Mouse (Mus musculus) forebrain, embryonic 15.5 days (tissue): ENCODE measurements around the gene Lbx2. TPM values are rescaled to one million over a fixed set of nuclear protein-coding genes. Genes with fewer than 3 reads are reported as not detected.

ENCODE experiments used
- ATAC-seq: fragments of 200-750 bp; cut with Nextera tagmentation; replicated peaks from 2 replicates; pipeline ENCODE4 v1.8.0; 2017; ENCODE audit warnings: mild to moderate bottlenecking, moderate TSS enrichment, moderate library complexity
- H3K27ac ChIP-seq: fragments of 300-500 bp; sonication (generic); replicated peaks from 2 replicates; pipeline ENCODE4 v1.5.1; 2015; ENCODE audit warnings: mild to moderate bottlenecking, inconsistent platforms
- H3K27me3 ChIP-seq: fragments of 300-500 bp; sonication (generic); 2 replicates; pipeline ENCODE4 v1.6.1; 2015; ENCODE audit warnings: inconsistent platforms
- H3K36me3 ChIP-seq: fragments of 300-500 bp; sonication (generic); 2 replicates; pipeline ENCODE4 v1.6.1; 2015; ENCODE audit warnings: mild to moderate bottlenecking, inconsistent platforms
- H3K4me1 ChIP-seq: fragments of 300-500 bp; sonication (generic); 2 replicates; pipeline ENCODE4 v1.6.1; 2015; ENCODE audit warnings: inconsistent platforms
- H3K4me2 ChIP-seq: fragments of 300-500 bp; sonication (generic); replicated peaks from 2 replicates; pipeline ENCODE4 v1.6.1; 2015; ENCODE audit warnings: mild to moderate bottlenecking, inconsistent platforms
- H3K4me3 ChIP-seq: fragments of 300-500 bp; sonication (generic); 2 replicates; pipeline ENCODE4 v1.5.1; 2015; ENCODE audit warnings: mild to moderate bottlenecking, inconsistent platforms
- H3K9ac ChIP-seq: fragments of 300-500 bp; sonication (generic); replicated peaks from 2 replicates; pipeline ENCODE4 v1.6.1; 2015; ENCODE audit warnings: mild to moderate bottlenecking, inconsistent platforms
- H3K9me3 ChIP-seq: fragments of 300-500 bp; sonication (generic); 2 replicates; pipeline ENCODE4 v1.6.1; 2016; ENCODE audit warnings: inconsistent platforms
- WGBS: fragments of 180-500 bp; shearing (Covaris S2); methylation state at CpG from one replicate; pipeline ENCODE4 v1.1.7; 2015; ENCODE audit warnings: mixed read lengths; 5-methylcytosine and 5-hydroxymethylcytosine counted together
- polyA plus RNA-seq: library from polyadenylated mRNA; unstranded; fragments of >200 nt; fragmentation: Nextera tagmentation; extraction: Ambion mirVana; gene quantifications from 2 replicates; pipeline ENCODE4 v1.2.1, GENCODE M21; 2015

Gene Lbx2
- polyA plus RNA-seq, 1 experiment from 2014 or later, result not detected

- WGBS, result 84% methylated on average over 4 of the region's 4 CpGs
- Histone ChIP-seq H3K4me1 (peaks cover 45% of the 10 kb centered on the region), H3K9ac (0 out of 2 replicates have a peak overlapping the region, but pooled peaks have one; percentile 81), H3K4me2 (no peak overlapping the region), H3K27ac (no peak overlapping the region), H3K27me3 (no peaks in the 10 kb centered on the region), H3K4me3 (no peak overlapping the region), H3K36me3 (peaks cover 25% of the 10 kb centered on the region; the same call in 1 of the 2 replicates), H3K9me3 (no peaks in the 10 kb centered on the region)
- no peak for ATAC-seq
Measured at GRCm38 (mm10) chr6:83117165-83117438, 30.9 kb downstream of the Lbx2 start.

- WGBS, result 91% methylated on average over 13 of the region's 13 CpGs
- no peaks in the 10 kb centered on the region for H3K9me3 ChIP-seq
- H3K9ac ChIP-seq, result no peak overlapping the region
- peaks cover 51% of the 10 kb centered on the region for H3K4me1 ChIP-seq
- H3K27ac ChIP-seq, result no peak overlapping the region
- no peaks in the 10 kb centered on the region for H3K27me3 ChIP-seq
- H3K4me3 ChIP-seq, result no peak overlapping the region
- no peak overlapping the region for H3K4me2 ChIP-seq
- peaks cover 25% of the 10 kb centered on the region; the same call in 1 of the 2 replicates for H3K36me3 ChIP-seq
- no peak for ATAC-seq
Measured at GRCm38 (mm10) chr6:83117616-83118015, 31.4 kb downstream of the Lbx2 start.

- Histone ChIP-seq H3K36me3 (peaks cover 25% of the 10 kb centered on the region; the same call in 1 of the 2 replicates), H3K4me1 (peaks cover 58% of the 10 kb centered on the region), H3K9me3 (no peaks in the 10 kb centered on the region), H3K27me3 (no peaks in the 10 kb centered on the region), H3K4me2 (no peak overlapping the region), H3K4me3 (no peak overlapping the region), H3K9ac (no peak overlapping the region), H3K27ac (no peak overlapping the region)
- ATAC-seq, result no peak
- WGBS, result 85% methylated on average over 11 of the region's 11 CpGs
Measured at GRCm38 (mm10) chr6:83118369-83118768, 32.2 kb downstream of the Lbx2 start.

GRCm38 (mm10) chr6:83118825-83119733, 32.9 kb downstream of the Lbx2 start:
- H3K4me2 ChIP-seq, result peak overlapping the region; percentile 95; the same call in 1 of the 2 replicates
- 0 out of 2 replicates have a peak overlapping the region, but pooled peaks have one; percentile 95 for H3K9ac ChIP-seq
- H3K9me3 ChIP-seq, result no peaks in the 10 kb centered on the region
- 83% methylated on average over 14 of the region's 14 CpGs for WGBS
- H3K4me3 ChIP-seq, result peak overlapping the region; percentile 86; the same call in 1 of the 2 replicates
- ATAC-seq, result no peak
- peaks cover 65% of the 10 kb centered on the region for H3K4me1 ChIP-seq
- peaks cover 25% of the 10 kb centered on the region; the same call in 1 of the 2 replicates for H3K36me3 ChIP-seq
- no peak overlapping the region for H3K27ac ChIP-seq
- H3K27me3 ChIP-seq, result no peaks in the 10 kb centered on the region

GRCm38 (mm10) chr6:83119734-83120051, 33.5 kb downstream of the Lbx2 start:
- 83% methylated on average over 7 of the region's 7 CpGs for WGBS
- H3K4me3 ChIP-seq, result peak overlapping the region; percentile 86
- H3K4me1 ChIP-seq, result peaks cover 66% of the 10 kb centered on the region
- H3K4me2 ChIP-seq, result peak overlapping the region; percentile 95
- H3K9me3 ChIP-seq, result no peaks in the 10 kb centered on the region
- H3K27me3 ChIP-seq, result no peaks in the 10 kb centered on the region
- peak overlapping the region; percentile 95 for H3K9ac ChIP-seq
- peaks cover 25% of the 10 kb centered on the region; the same call in 1 of the 2 replicates for H3K36me3 ChIP-seq
- ATAC-seq, result no peak
- H3K27ac ChIP-seq, result peak overlapping the region; percentile 95; the same call in 1 of the 2 replicates

- WGBS, result under 1% methylated on average over 38 of the region's 38 CpGs
- Histone ChIP-seq H3K4me2 (peak within 1 kb of the TSS; percentile 95), H3K9me3 (no peaks in the 10 kb centered on the region), H3K9ac (peak within 1 kb of the TSS; percentile 95), H3K27ac (peak within 1 kb of the TSS; percentile 95), H3K27me3 (no peaks in the 10 kb centered on the region), H3K4me3 (peak within 1 kb of the TSS; percentile 86), H3K36me3 (peaks cover 25% of the 10 kb centered on the region; the same call in 1 of the 2 replicates), H3K4me1 (peaks cover 63% of the 10 kb centered on the region)
- peak; percentile 94 for ATAC-seq
Measured at GRCm38 (mm10) chr6:83120930-83121862, 35.0 kb downstream of the Lbx2 start, which contains the start of gene Wbp1. TSS of gene Wbp1 (minus strand) at chr6:83121559.

- WGBS, result under 1% methylated on average over 47 of the region's 52 CpGs
- H3K4me1 ChIP-seq, result peaks cover 54% of the 10 kb centered on the region
Measured at GRCm38 (mm10) chr6:83121863-83122710, 35.9 kb downstream of the Lbx2 start.

GRCm38 (mm10) chr6:83122961-83123360, 36.8 kb downstream of the Lbx2 start:
- Histone ChIP-seq H3K36me3 (peaks cover 15% of the 10 kb centered on the region; the same call in 1 of the 2 replicates), H3K27me3 (no peaks in the 10 kb centered on the region), H3K4me2 (peak overlapping the region; percentile 95; the same call in 1 of the 2 replicates), H3K9ac (0 out of 2 replicates have a peak overlapping the region, but pooled peaks have one; percentile 69), H3K4me1 (peaks cover 53% of the 10 kb centered on the region), H3K4me3 (no peak overlapping the region), H3K27ac (peak overlapping the region; percentile 95; the same call in 1 of the 2 replicates), H3K9me3 (no peaks in the 10 kb centered on the region)
- ATAC-seq, result no peak
- 83% methylated on average over 5 of the region's 5 CpGs for WGBS

More at GRCm38 (mm10) chr6:83121863-83122710, 35.9 kb downstream of the Lbx2 start:
- peak overlapping the region; percentile 86 for H3K4me3 ChIP-seq
- no peak; the same call in 1 of the 2 replicates for ATAC-seq
- H3K36me3 ChIP-seq, result peaks cover 23% of the 10 kb centered on the region; the same call in 1 of the 2 replicates
- no peaks in the 10 kb centered on the region for H3K9me3 ChIP-seq
- peak overlapping the region; percentile 69 for H3K9ac ChIP-seq
- H3K27ac ChIP-seq, result peak overlapping the region; percentile 95
- H3K4me2 ChIP-seq, result peak overlapping the region; percentile 95
- H3K27me3 ChIP-seq, result no peaks in the 10 kb centered on the region

GRCm38 (mm10) chr6:83124851-83125312, 38.7 kb downstream of the Lbx2 start:
- H3K27me3 ChIP-seq, result no peaks in the 10 kb centered on the region
- no peaks in the 10 kb centered on the region for H3K36me3 ChIP-seq
- peak overlapping the region; percentile 71 for H3K27ac ChIP-seq
- no peaks in the 10 kb centered on the region for H3K9me3 ChIP-seq
- peak overlapping the region; percentile 70 for H3K9ac ChIP-seq
- WGBS, result 0% methylated on average over 30 of the region's 30 CpGs
- H3K4me2 ChIP-seq, result peak overlapping the region; percentile 92
- peaks cover 41% of the 10 kb centered on the region for H3K4me1 ChIP-seq
- H3K4me3 ChIP-seq, result peak overlapping the region; percentile 91
- ATAC-seq, result peak; percentile 5

GRCm38 (mm10) chr6:83125331-83125730, 39.2 kb downstream of the Lbx2 start, which contains the start of gene Ino80b:
TSS of gene Ino80b (minus strand) at chr6:83125431.
- H3K27me3 ChIP-seq, result no peaks in the 10 kb centered on the region
- H3K27ac ChIP-seq, result peak within 1 kb of the TSS; percentile 71
- H3K36me3 ChIP-seq, result no peaks in the 10 kb centered on the region
- WGBS, result 13% methylated on average over 5 of the region's 5 CpGs
- H3K4me2 ChIP-seq, result peak within 1 kb of the TSS; percentile 92
- H3K9me3 ChIP-seq, result no peaks in the 10 kb centered on the region
- H3K4me3 ChIP-seq, result peak within 1 kb of the TSS; percentile 91
- peaks cover 37% of the 10 kb centered on the region for H3K4me1 ChIP-seq
- ATAC-seq, result no peak
- H3K9ac ChIP-seq, result peak within 1 kb of the TSS; percentile 70

- ATAC-seq, result no peak
- Histone ChIP-seq H3K9me3 (no peaks in the 10 kb centered on the region), H3K9ac (no peak overlapping the region), H3K27ac (no peak overlapping the region), H3K36me3 (no peaks in the 10 kb centered on the region), H3K4me1 (peaks cover 28% of the 10 kb centered on the region), H3K27me3 (no peaks in the 10 kb centered on the region), H3K4me3 (no peak overlapping the region), H3K4me2 (no peak overlapping the region)
- 95% methylated on average over 5 of the region's 5 CpGs for WGBS
Measured at GRCm38 (mm10) chr6:83127419-83127818, 41.3 kb downstream of the Lbx2 start.
